Mouse (Mus musculus) E14TG2a.4 (cell line): Measurements from ENCODE around the gene C1rl.
A peak's percentile ranks its signal among the peaks of the same experiment; 100 is the strongest.

Experiments
- CTCF ChIP-seq: conservative IDR thresholded peaks from 2 replicates; pipeline ENCODE4 v1.5.1; 2014; ENCODE audit warnings: low read length
- NANOG ChIP-seq: IDR thresholded peaks from 2 replicates; pipeline ENCODE4 v1.6.1; 2014; ENCODE audit warnings: borderline replicate concordance, low read length, mixed read lengths

GRCm38 (mm10) chr6:124477221-124477655, 15.7 kb upstream of the C1rl start:
- TF ChIP-seq CTCF (no peak), NANOG (0 out of 2 replicates have a peak, but pooled peaks have one; percentile 4)
